Mouse (Mus musculus) cerebellum, adult 9-10 months (tissue): ENCODE results near the gene Bmp8b.
"Not testable (repeated sequence)": the region's sequence is repeated elsewhere in the genome, so short reads cannot be mapped to it uniquely, and the experiment has no call there.

Experiments
- DNase-seq: peaks from one replicate; pipeline ENCODE4 v3.0.0; 2022

Bmp8b gene

GRCm38 (mm10) chr4:123111275-123111983 is 6.5 kb downstream of the Bmp8b start:
- not testable (repeated sequence) for DNase-seq

- no peak for DNase-seq
These were observed 7.3 kb downstream of the Bmp8b start for GRCm38 (mm10) chr4:123112216-123112764.

GRCm38 (mm10) chr4:123114651-123115050 is 9.7 kb downstream of the Bmp8b start:
- not testable (repeated sequence) for DNase-seq

GRCm38 (mm10) chr4:123116011-123116410 is 11.0 kb downstream of the Bmp8b start, which contains the start of gene Oxct2b:
TSS of gene Oxct2b (plus strand) at chr4:123116266.
- DNase-seq, result no peak

GRCm38 (mm10) chr4:123116640-123117039 is 11.7 kb downstream of the Bmp8b start:
- DNase-seq, result not testable (repeated sequence)

- no peak for DNase-seq
These were observed 16.3 kb downstream of the Bmp8b start for GRCm38 (mm10) chr4:123121286-123121685.

- peak; percentile 75 for DNase-seq
These were observed 21.7 kb downstream of the Bmp8b start for GRCm38 (mm10) chr4:123126626-123127025.

- DNase-seq, result no peak
These were observed 22.1 kb downstream of the Bmp8b start for GRCm38 (mm10) chr4:123127051-123127450.

- DNase-seq, result no peak
These were observed 32.6 kb downstream of the Bmp8b start for GRCm38 (mm10) chr4:123137551-123137950.

GRCm38 (mm10) chr4:123139513-123140154 is 34.7 kb downstream of the Bmp8b start, which contains the start of gene Ppie:
TSS of gene Ppie (minus strand) at chr4:123139951.
- peak; percentile 72 for DNase-seq

- no peak for DNase-seq
These were observed 42.6 kb downstream of the Bmp8b start for GRCm38 (mm10) chr4:123147446-123148150.

- DNase-seq, result no peak
These were observed 47.0 kb downstream of the Bmp8b start for GRCm38 (mm10) chr4:123152003-123152402.

- no peak for DNase-seq
These were observed 48.0 kb downstream of the Bmp8b start for GRCm38 (mm10) chr4:123152976-123153375.

GRCm38 (mm10) chr4:123155004-123155403 is 50.0 kb downstream of the Bmp8b start:
- DNase-seq, result peak; percentile 67

- no peak for DNase-seq
These were observed 50.5 kb downstream of the Bmp8b start for GRCm38 (mm10) chr4:123155427-123155826.

GRCm38 (mm10) chr4:123155840-123156239 is 50.9 kb downstream of the Bmp8b start:
- DNase-seq, result no peak

GRCm38 (mm10) chr4:123160571-123160970 is 55.6 kb downstream of the Bmp8b start:
- no peak for DNase-seq

- not testable (repeated sequence) for DNase-seq
These were observed 56.3 kb downstream of the Bmp8b start for GRCm38 (mm10) chr4:123161251-123161650.

GRCm38 (mm10) chr4:123162305-123162917 is 57.4 kb downstream of the Bmp8b start:
- DNase-seq, result no peak

GRCm38 (mm10) chr4:123164157-123164556 is 59.2 kb downstream of the Bmp8b start:
- DNase-seq, result no peak

- DNase-seq, result no peak
These were observed 66.8 kb downstream of the Bmp8b start for GRCm38 (mm10) chr4:123171811-123172210.
